In the genomic region with DNA sequence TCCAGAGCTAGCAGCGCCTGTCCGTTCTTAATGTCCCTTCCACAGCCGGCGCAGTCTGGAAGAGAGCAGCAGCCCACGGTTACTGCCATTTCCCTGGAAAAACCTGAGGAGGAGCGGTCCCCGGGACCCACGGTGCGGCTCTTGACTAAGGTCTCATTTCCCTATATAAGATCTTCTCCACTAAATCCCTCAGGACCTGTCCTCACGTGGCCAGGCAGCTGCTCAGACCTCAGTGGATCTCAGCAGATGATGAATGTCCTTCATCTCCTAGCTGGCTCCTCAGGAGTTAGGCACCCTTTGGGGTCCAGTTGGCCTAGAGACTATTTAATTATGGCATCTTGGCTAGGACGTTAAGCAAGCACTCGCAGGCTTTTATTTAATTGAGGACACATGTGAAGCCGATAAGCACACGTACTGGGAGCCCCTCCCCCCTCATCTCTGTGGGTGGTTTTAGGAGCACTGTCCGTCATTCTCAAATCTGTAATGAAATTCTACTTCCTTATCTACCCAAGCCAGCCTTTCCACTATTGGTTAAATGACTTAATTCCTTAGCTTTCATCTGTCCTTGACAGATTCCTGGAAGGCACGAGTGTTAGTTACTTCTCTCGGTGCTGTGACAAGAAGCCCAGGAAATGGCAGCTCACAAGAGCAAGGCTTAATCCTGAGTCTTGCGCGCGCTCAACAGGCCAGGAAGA, we compare ENCODE assay signal across 9 mouse cellular contexts.
DNase-seq lines count a peak whose midpoint lies in the region; ATAC-seq lines count a peak whose summit lies in the region.
"Had no signal": no experiment of that assay in that cellular context is flagged by ENCODE, and none has a peak within 500 bp of the region (broad histone marks: within the 10 kb centered on the region; RNA-seq: fewer than 3 reads in every experiment).

No protein-coding gene starts in this region.

- peak overlapping the region; percentile 17 for H3K4me3 ChIP-seq in limb, embryonic 15.5 days

- 34% methylated on average over 20 of the region's 20 CpGs for WGBS in limb, embryonic 15.5 days

- peak; percentile 34 for DNase-seq in embryo, embryonic 10 days (ENCODE audit: low spot score)
- no peak for DNase-seq in embryo, embryonic 9.5 days (ENCODE audit: extremely low spot score)
- DNase-seq in urinary bladder, adult 2 months (ENCODE audit: low spot score): peak; percentile 15
- DNase-seq in urinary bladder, adult 18-20 months (ENCODE audit: low spot score in 2 of 2): no peak
- DNase-seq in ovary, postnatal 36 days (ENCODE audit: low spot score): no peak
- no peak for DNase-seq in urinary bladder, postnatal 36 days (ENCODE audit: low spot score in 2 of 2)
- no peak for DNase-seq in adrenal gland, postnatal 4 days (ENCODE audit: low spot score in 2 of 2)
- DNase-seq: adrenal gland, adult 8-10 months had no signal

- no peak for ATAC-seq in limb, embryonic 15.5 days (ENCODE audit: insufficient number of reproducible peaks, low FRiP score, low TSS enrichment, low read depth)

- H3K4me2 ChIP-seq in limb, embryonic 15.5 days: peak overlapping the region; percentile 32

- no peak overlapping the region for H3K9ac ChIP-seq in limb, embryonic 15.5 days

- no peaks in the 10 kb centered on the region for H3K36me3 ChIP-seq in limb, embryonic 15.5 days

- H3K27ac ChIP-seq in limb, embryonic 15.5 days: peak overlapping the region; percentile 47

- H3K4me1 ChIP-seq in limb, embryonic 15.5 days: peaks cover 26% of the 10 kb centered on the region

- no peaks in the 10 kb centered on the region for H3K9me3 ChIP-seq in limb, embryonic 15.5 days

- no peaks in the 10 kb centered on the region for H3K27me3 ChIP-seq in limb, embryonic 15.5 days

Comparison
In these comparisons a context has a peak if more than half of its experiments do, and no peak if none do; other contexts are left out.
1. DNase-seq: peak in embryo, embryonic 10 days (single experiment) and urinary bladder, adult 2 months (single experiment); none in embryo, embryonic 9.5 days (single experiment), urinary bladder, adult 18-20 months (0 of 2), ovary, postnatal 36 days (single experiment), urinary bladder, postnatal 36 days (0 of 2) and adrenal gland, postnatal 4 days (0 of 2).